Mouse (Mus musculus) heart, postnatal 0 days (tissue): ENCODE data around the gene Gdpd3. TPM values are rescaled to one million over a fixed set of nuclear protein-coding genes. Genes with fewer than 3 reads are reported as not detected.

Experiments used
- ATAC-seq: fragments of 200-750 bp; cut with Nextera tagmentation; 2 replicates; pipeline ENCODE4 v1.8.0; 2017; ENCODE audit warnings: low read depth, moderate number of reproducible peaks, moderate library complexity; ENCODE audit not compliant: insufficient read depth
- DNase-seq: peaks from one replicate; pipeline ENCODE4 v3.0.0-alpha.2; 2016; ENCODE audit warnings: low spot score
- H3K27ac ChIP-seq: fragments of 300-500 bp; sonication (generic); 2 replicates; pipeline ENCODE4 v1.5.1; 2014; ENCODE audit warnings: low read depth, mild to moderate bottlenecking
- H3K27me3 ChIP-seq: fragments of 300-500 bp; sonication (generic); 2 replicates; pipeline ENCODE4 v1.6.1; 2014; ENCODE audit warnings: low read length, mixed read lengths; ENCODE audit not compliant: control insufficient read depth, insufficient read depth
- H3K36me3 ChIP-seq: fragments of 300-500 bp; sonication (generic); replicated peaks from 2 replicates; pipeline ENCODE4 v1.6.1; 2014; ENCODE audit warnings: low read length, mixed read lengths; ENCODE audit not compliant: control insufficient read depth, insufficient read depth
- H3K4me1 ChIP-seq: fragments of 300-500 bp; sonication (generic); 2 replicates; pipeline ENCODE4 v1.6.1; 2014; ENCODE audit warnings: antibody characterized with exemption; ENCODE audit not compliant: control insufficient read depth, insufficient read depth
- H3K4me2 ChIP-seq: fragments of 300-500 bp; sonication (generic); 2 replicates; pipeline ENCODE4 v1.6.1; 2014; ENCODE audit warnings: low read depth, mild to moderate bottlenecking, low read length, moderate library complexity
- H3K4me3 ChIP-seq: fragments of 300-500 bp; sonication (generic); 2 replicates; pipeline ENCODE4 v1.5.1; 2014; ENCODE audit warnings: low read depth, low read length
- H3K9ac ChIP-seq: fragments of 300-500 bp; sonication (generic); replicated peaks from 2 replicates; pipeline ENCODE4 v1.6.1; 2014; ENCODE audit warnings: low read depth, low read length, mixed read lengths
- H3K9me3 ChIP-seq: fragments of 300-500 bp; sonication (generic); replicated peaks from 2 replicates; pipeline ENCODE4 v1.6.1; 2016; ENCODE audit warnings: low read length; ENCODE audit not compliant: control insufficient read depth
- CTCF ChIP-seq: IDR thresholded peaks from 2 replicates; pipeline ENCODE4 v1.5.1; 2016; ENCODE audit warnings: antibody characterized with exemption, control low read depth, low read depth
- EP300 ChIP-seq: IDR thresholded peaks from 2 replicates; pipeline ENCODE4 v1.6.1; 2016; ENCODE audit warnings: antibody characterized with exemption, low read depth
- WGBS: fragments of 180-500 bp; shearing (Covaris S2); extraction: QIAGEN DNeasy Blood & Tissue Kit; methylation state at CpG from one replicate; pipeline ENCODE4 v1.1.7; 2014; 5-methylcytosine and 5-hydroxymethylcytosine counted together
- polyA plus RNA-seq: library from polyadenylated mRNA; unstranded; fragments of >200 nt; fragmentation: Nextera tagmentation; extraction: Ambion mirVana; gene quantifications from 2 replicates; pipeline ENCODE4 v1.2.1, GENCODE M21; 2015
- total RNA-seq: library from RNA; depleted of rRNA; stranded (reverse); fragments of >200 nt; gene quantifications from 2 replicates; pipeline ENCODE4 v1.2.3, GENCODE M21; 2014; ENCODE audit warnings: low replicate concordance

Gene Gdpd3
- total and polyA plus RNA-seq, 2 experiments from 2014 or later: 0.77 to 7.9 TPM

GRCm38 (mm10) chr7:126746066-126746465 lies 20.1 kb upstream of the Gdpd3 start:
- Histone ChIP-seq H3K9ac (no peak overlapping the region), H3K36me3 (no peaks in the 10 kb centered on the region), H3K4me3 (no peak overlapping the region), H3K27me3 (no peaks in the 10 kb centered on the region), H3K9me3 (no peaks in the 10 kb centered on the region), H3K27ac (no peak overlapping the region), H3K4me2 (no peak overlapping the region), H3K4me1 (no peaks in the 10 kb centered on the region)
- ATAC-seq: no peak
- DNase-seq: no peak
- TF ChIP-seq CTCF (no peak), EP300 (no peak)
- WGBS: 58% methylated on average over 12 of the region's 12 CpGs

GRCm38 (mm10) chr7:126746798-126747197 lies 19.3 kb upstream of the Gdpd3 start:
- Histone ChIP-seq H3K27me3 (no peaks in the 10 kb centered on the region), H3K4me1 (no peaks in the 10 kb centered on the region), H3K9ac (no peak overlapping the region), H3K9me3 (no peaks in the 10 kb centered on the region), H3K4me2 (no peak overlapping the region), H3K4me3 (no peak overlapping the region), H3K27ac (no peak overlapping the region), H3K36me3 (no peaks in the 10 kb centered on the region)
- no peak for DNase-seq
- TF ChIP-seq EP300 (no peak), CTCF (no peak)
- no peak for ATAC-seq
- 23% methylated on average over 6 of the region's 6 CpGs for WGBS

GRCm38 (mm10) chr7:126748824-126749223 lies 17.3 kb upstream of the Gdpd3 start:
- Histone ChIP-seq H3K4me3 (no peak overlapping the region), H3K9me3 (no peaks in the 10 kb centered on the region), H3K27ac (no peak overlapping the region), H3K27me3 (no peaks in the 10 kb centered on the region), H3K4me2 (no peak overlapping the region), H3K9ac (no peak overlapping the region), H3K36me3 (no peaks in the 10 kb centered on the region), H3K4me1 (no peaks in the 10 kb centered on the region)
- ATAC-seq (no peak), DNase-seq (no peak)
- 68% methylated on average over 7 of the region's 7 CpGs for WGBS
- TF ChIP-seq CTCF (no peak), EP300 (no peak)

GRCm38 (mm10) chr7:126749582-126750343 lies 16.4 kb upstream of the Gdpd3 start:
- 92% methylated on average over 17 of the region's 17 CpGs for WGBS
- no peak overlapping the region for H3K27ac ChIP-seq
- ATAC-seq (no peak), DNase-seq (no peak)
- H3K27me3 ChIP-seq: no peaks in the 10 kb centered on the region
- TF ChIP-seq CTCF (no peak), EP300 (no peak)
- no peaks in the 10 kb centered on the region for H3K36me3 ChIP-seq
- no peaks in the 10 kb centered on the region for H3K4me1 ChIP-seq
- no peak overlapping the region for H3K4me2 ChIP-seq
- H3K9me3 ChIP-seq: no peaks in the 10 kb centered on the region
- H3K4me3 ChIP-seq: no peak overlapping the region
- no peak overlapping the region for H3K9ac ChIP-seq

GRCm38 (mm10) chr7:126754866-126755265 lies 11.3 kb upstream of the Gdpd3 start:
- 0 out of 2 replicates have a peak overlapping the region, but pooled peaks have one; percentile 17 for H3K4me3 ChIP-seq
- TF ChIP-seq CTCF (peak; percentile 89), EP300 (no peak)
- under 1% methylated on average over 9 of the region's 9 CpGs for WGBS
- no peaks in the 10 kb centered on the region for H3K27me3 ChIP-seq
- H3K9me3 ChIP-seq: no peaks in the 10 kb centered on the region
- H3K4me1 ChIP-seq: 0 out of 2 replicates have a peak, but pooled peaks cover 4% of the 10 kb centered on the region
- DNase-seq (peak; percentile 75), ATAC-seq (peak; percentile 59)
- peak overlapping the region; percentile 40 for H3K4me2 ChIP-seq
- peak overlapping the region; percentile 42; the same call in 1 of the 2 replicates for H3K9ac ChIP-seq
- H3K36me3 ChIP-seq: no peaks in the 10 kb centered on the region
- peak overlapping the region; percentile 44; the same call in 1 of the 2 replicates for H3K27ac ChIP-seq

GRCm38 (mm10) chr7:126758539-126758938 lies 7.6 kb upstream of the Gdpd3 start:
- 79% methylated on average over 7 of the region's 7 CpGs for WGBS

More at GRCm38 (mm10) chr7:126758539-126758938, 7.6 kb upstream of the Gdpd3 start:
- H3K4me3 ChIP-seq: no peak overlapping the region
- TF ChIP-seq CTCF (no peak), EP300 (no peak)
- H3K4me2 ChIP-seq: no peak overlapping the region
- H3K27me3 ChIP-seq: no peaks in the 10 kb centered on the region
- no peak overlapping the region for H3K9ac ChIP-seq
- no peak for ATAC-seq
- H3K36me3 ChIP-seq: peaks cover 8% of the 10 kb centered on the region; the same call in 1 of the 2 replicates
- peaks cover 13% of the 10 kb centered on the region; the same call in 1 of the 2 replicates for H3K4me1 ChIP-seq
- no peak overlapping the region for H3K27ac ChIP-seq
- no peak for DNase-seq
- H3K9me3 ChIP-seq: no peaks in the 10 kb centered on the region
